Mouse (Mus musculus): Measurements from ENCODE around the gene Ocln. TPM values are rescaled to one million over a fixed set of nuclear protein-coding genes. Genes with fewer than 3 reads are reported as not detected.
"Not testable (repeated sequence)": the region's sequence is repeated elsewhere in the genome, so short reads cannot be mapped to it uniquely, and the experiment has no call there.

Gene Ocln
- polyA plus RNA-seq, 1 experiment from 2014 or later: 76.9 TPM

GRCm38 (mm10) chr13:100511146-100511859 lies 41.2 kb downstream of the Ocln start:
- H3K9ac ChIP-seq (replicated peaks; ENCODE audit: low read depth): no peak overlapping the region
- ATAC-seq: peak; percentile 91
- H3K27me3 ChIP-seq (replicated peaks; ENCODE audit: insufficient read depth, low read length): no peaks in the 10 kb centered on the region
- peaks cover 8% of the 10 kb centered on the region; the same call in 1 of the 2 replicates for H3K4me1 ChIP-seq (ENCODE audit: insufficient read depth, low read depth, low read length)
- H3K27ac ChIP-seq (ENCODE audit: low read length): peak overlapping the region; percentile 64
- TF ChIP-seq EP300 (IDR thresholded peaks at IDR 0.05): peak; percentile 90
- TF ChIP-seq CTCF (IDR thresholded peaks at IDR 0.05): no peak
- 50% methylated on average over 7 of the region's 7 CpGs for WGBS
- no peak overlapping the region for H3K4me3 ChIP-seq (ENCODE audit: low read depth, low read length)
- peak; percentile 74 for DNase-seq (ENCODE audit: low spot score)
- no peaks in the 10 kb centered on the region for H3K9me3 ChIP-seq (ENCODE audit: low read length)
- H3K36me3 ChIP-seq (ENCODE audit: insufficient read depth, low read length): no peaks in the 10 kb centered on the region
- H3K4me2 ChIP-seq (replicated peaks; ENCODE audit: low read depth, low read length): no peak overlapping the region

- not testable (repeated sequence) for H3K9ac ChIP-seq (replicated peaks; ENCODE audit: low read depth); H3K4me3 ChIP-seq (ENCODE audit: low read depth, low read length); H3K27me3 ChIP-seq (replicated peaks; ENCODE audit: insufficient read depth, low read length); H3K4me2 ChIP-seq (replicated peaks; ENCODE audit: low read depth, low read length); H3K36me3 ChIP-seq (ENCODE audit: insufficient read depth, low read length); DNase-seq (ENCODE audit: low spot score); H3K27ac ChIP-seq (ENCODE audit: low read length); H3K9me3 ChIP-seq (ENCODE audit: low read length); H3K4me1 ChIP-seq (ENCODE audit: insufficient read depth, low read depth, low read length); ATAC-seq
Observed at GRCm38 (mm10) chr13:100499625-100500024, 52.9 kb downstream of the Ocln start.

GRCm38 (mm10) chr13:100495337-100495736 lies 57.2 kb downstream of the Ocln start:
- H3K9me3 ChIP-seq (ENCODE audit: low read length): no peaks in the 10 kb centered on the region
- ATAC-seq (peak; percentile 84), DNase-seq (ENCODE audit: low spot score) (peak; percentile 57)
- H3K4me2 ChIP-seq (replicated peaks; ENCODE audit: low read depth, low read length): no peak overlapping the region
- no peak overlapping the region for H3K4me3 ChIP-seq (ENCODE audit: low read depth, low read length)
- H3K36me3 ChIP-seq (ENCODE audit: insufficient read depth, low read length): no peaks in the 10 kb centered on the region
- no peaks in the 10 kb centered on the region for H3K27me3 ChIP-seq (replicated peaks; ENCODE audit: insufficient read depth, low read length)
- no peak overlapping the region for H3K9ac ChIP-seq (replicated peaks; ENCODE audit: low read depth)
- H3K27ac ChIP-seq (ENCODE audit: low read length): no peak overlapping the region
- 70% methylated on average over 4 of the region's 4 CpGs for WGBS
- TF ChIP-seq EP300 (IDR thresholded peaks at IDR 0.05): peak; percentile 34; the same call in 1 of the 2 replicates
- no peak for TF ChIP-seq CTCF (IDR thresholded peaks at IDR 0.05)
- H3K4me1 ChIP-seq (ENCODE audit: insufficient read depth, low read depth, low read length): no peaks in the 10 kb centered on the region; the same call in 1 of the 2 replicates

- H3K9me3 ChIP-seq (ENCODE audit: low read length); H3K9ac ChIP-seq (replicated peaks; ENCODE audit: low read depth); H3K4me3 ChIP-seq (ENCODE audit: low read depth, low read length); H3K4me1 ChIP-seq (ENCODE audit: insufficient read depth, low read depth, low read length); H3K27ac ChIP-seq (ENCODE audit: low read length); H3K36me3 ChIP-seq (ENCODE audit: insufficient read depth, low read length); DNase-seq (ENCODE audit: low spot score); ATAC-seq; H3K4me2 ChIP-seq (replicated peaks; ENCODE audit: low read depth, low read length); H3K27me3 ChIP-seq (replicated peaks; ENCODE audit: insufficient read depth, low read length): not testable (repeated sequence)
- peak; percentile 49 for TF ChIP-seq CTCF (IDR thresholded peaks at IDR 0.05)
- 68% methylated on average over 8 of the region's 8 CpGs for WGBS
Observed at GRCm38 (mm10) chr13:100494370-100494769, 58.1 kb downstream of the Ocln start.

GRCm38 (mm10) chr13:100493313-100493712 lies 59.2 kb downstream of the Ocln start:
- Histone ChIP-seq H3K4me2 (replicated peaks; ENCODE audit: low read depth, low read length) (no peak overlapping the region), H3K27me3 (replicated peaks; ENCODE audit: insufficient read depth, low read length) (no peaks in the 10 kb centered on the region), H3K27ac (ENCODE audit: low read length) (no peak overlapping the region), H3K36me3 (ENCODE audit: insufficient read depth, low read length) (no peaks in the 10 kb centered on the region; the same call in 1 of the 2 replicates), H3K9me3 (ENCODE audit: low read length) (no peaks in the 10 kb centered on the region), H3K4me3 (ENCODE audit: low read depth, low read length) (no peak overlapping the region), H3K9ac (replicated peaks; ENCODE audit: low read depth) (no peak overlapping the region), H3K4me1 (ENCODE audit: insufficient read depth, low read depth, low read length) (no peaks in the 10 kb centered on the region; the same call in 1 of the 2 replicates)
- TF ChIP-seq EP300 (IDR thresholded peaks at IDR 0.05) (no peak), CTCF (IDR thresholded peaks at IDR 0.05) (no peak)
- WGBS: 51% methylated on average over 8 of the region's 8 CpGs
- DNase-seq (ENCODE audit: low spot score) (peak; percentile 36), ATAC-seq (peak; percentile 17)

GRCm38 (mm10) chr13:100492061-100492787 lies 60.3 kb downstream of the Ocln start, which contains the start of gene Gtf2h2:
Gene Gtf2h2 (minus strand): TSS chr13:100492579.
- Histone ChIP-seq H3K4me1 (ENCODE audit: insufficient read depth, low read depth, low read length) (no peaks in the 10 kb centered on the region; the same call in 1 of the 2 replicates), H3K36me3 (ENCODE audit: insufficient read depth, low read length) (peaks cover 4% of the 10 kb centered on the region; the same call in 1 of the 2 replicates), H3K9me3 (ENCODE audit: low read length) (no peaks in the 10 kb centered on the region), H3K4me2 (replicated peaks; ENCODE audit: low read depth, low read length) (peak within 1 kb of the TSS; percentile 68), H3K4me3 (ENCODE audit: low read depth, low read length) (peak within 1 kb of the TSS; percentile 55), H3K27ac (ENCODE audit: low read length) (peak within 1 kb of the TSS; percentile 17), H3K27me3 (replicated peaks; ENCODE audit: insufficient read depth, low read length) (no peaks in the 10 kb centered on the region), H3K9ac (replicated peaks; ENCODE audit: low read depth) (peak within 1 kb of the TSS; percentile 39)
- WGBS: 1% methylated on average over 48 of the region's 51 CpGs
- TF ChIP-seq EP300 (IDR thresholded peaks at IDR 0.05): no peak
- peak; percentile 97 for TF ChIP-seq CTCF (IDR thresholded peaks at IDR 0.05)
- DNase-seq (ENCODE audit: low spot score): peak; percentile 88
- ATAC-seq: peak; percentile 70

Data from lung, postnatal 0 days (tissue).